Mouse (Mus musculus) hematopoietic stem cell, adult 5-6 weeks (primary cell): ENCODE results near the gene Casp2. TPM values are rescaled to one million over a fixed set of nuclear protein-coding genes. Genes with fewer than 3 reads are reported as not detected.

Experiments used
- ATAC-seq, 2 experiments: fragments of 125-278 bp in 1 of 2; replicated peaks in 1 of 2; 2 replicates each; pipeline ENCODE4 v1.8.0; 2016 to 2017; ENCODE audit warnings: inconsistent platforms in 2 of 2, mild to moderate bottlenecking in 2 of 2, moderate number of reproducible peaks in 2 of 2, low read depth in 1 of 2, moderate TSS enrichment in 1 of 2; ENCODE audit not compliant: low FRiP score in 2 of 2, poor library complexity in 2 of 2, severe bottlenecking in 2 of 2, insufficient read depth in 1 of 2, low TSS enrichment in 1 of 2
- total RNA-seq: library from RNA; stranded (forward); fragments of 172-1452, 232-1000 nt; gene quantifications from 2 replicates; pipeline ENCODE4 v1.2.3, GENCODE M21; 2017

Casp2 gene
- total RNA-seq: 101 and 111 TPM in 2 replicates

GRCm38 (mm10) chr6:42264626-42265312 lies at the start of gene Casp2:
Gene Casp2, plus strand, starts transcription at chr6:42264985.
- peak; percentile 89 to 91 for ATAC-seq

- ATAC-seq: no peak
These were observed 49.8 kb upstream of the Casp2 start, which contains the start of gene Tas2r144 for GRCm38 (mm10) chr6:42215028-42215427. Gene Tas2r144, plus strand, starts transcription at chr6:42215328.

- ATAC-seq: no peak
These were observed 42.5 kb upstream of the Casp2 start for GRCm38 (mm10) chr6:42222286-42222685.

DNA sequence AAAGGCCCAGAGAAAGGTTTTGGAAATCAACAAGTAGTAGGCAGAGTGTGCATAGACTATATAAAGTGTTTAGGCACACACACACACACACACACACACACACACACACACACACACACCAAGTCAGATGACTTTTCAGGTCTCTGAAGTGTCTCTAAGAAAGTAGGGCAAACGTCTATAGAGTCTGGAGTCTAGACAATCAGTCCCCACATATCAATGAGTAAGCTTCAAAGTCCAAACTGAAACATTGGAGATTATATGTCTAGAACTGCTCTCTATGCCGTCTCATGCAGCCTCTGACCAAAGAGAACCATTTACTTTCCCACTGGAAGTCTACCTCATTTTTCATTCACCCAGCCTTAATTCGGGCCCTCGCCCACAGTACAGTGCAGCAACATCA lies 39.7 kb upstream of the Casp2 start:
- ATAC-seq: no peak

DNA sequence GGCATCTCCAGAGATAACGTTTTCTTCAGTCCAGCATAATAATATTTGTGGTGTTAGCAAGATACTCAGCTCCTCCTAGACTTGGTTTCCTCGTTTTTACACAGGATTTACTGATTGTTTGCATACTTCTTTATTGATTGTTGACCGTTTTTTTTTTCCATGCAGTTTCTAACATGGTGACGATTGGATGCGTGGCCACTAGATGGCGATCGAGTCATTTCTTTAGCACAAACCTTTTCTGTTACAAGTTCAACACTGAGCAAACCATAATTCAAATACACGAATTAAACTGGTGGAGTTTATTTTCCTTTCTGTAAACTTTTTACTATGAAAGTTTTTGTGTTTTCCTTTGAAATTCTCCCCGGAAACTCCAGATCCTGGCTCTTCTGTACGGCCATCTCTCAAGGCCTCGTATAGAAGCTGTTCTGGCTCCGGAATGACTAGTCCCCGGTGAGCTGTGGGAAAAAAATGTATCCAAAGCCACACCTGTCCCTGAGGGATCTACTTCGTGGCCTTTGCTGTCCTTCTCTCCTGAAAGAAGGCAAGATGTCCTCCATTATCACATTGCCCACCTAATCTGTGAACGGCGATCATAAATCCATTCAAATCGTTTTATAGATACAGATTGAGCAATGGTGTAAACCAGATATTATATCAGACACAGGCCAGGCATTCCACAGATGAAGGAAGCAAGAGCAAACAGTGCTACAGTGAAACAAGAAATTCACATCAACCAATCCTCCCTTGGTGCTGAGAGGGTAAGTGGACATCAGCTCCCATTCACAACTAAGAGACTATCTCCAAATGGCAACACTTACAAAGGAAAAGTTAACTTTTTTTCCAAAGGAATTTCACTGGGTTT lies 37.3 kb upstream of the Casp2 start:
- peak; percentile 81 to 87 for ATAC-seq

- no peak for ATAC-seq
These were observed 35.2 kb upstream of the Casp2 start for GRCm38 (mm10) chr6:42229610-42230009.

- ATAC-seq: no peak
These were observed 33.6 kb upstream of the Casp2 start for GRCm38 (mm10) chr6:42231191-42231590.

GRCm38 (mm10) chr6:42237276-42237805 lies 27.4 kb upstream of the Casp2 start:
- no peak for ATAC-seq

DNA sequence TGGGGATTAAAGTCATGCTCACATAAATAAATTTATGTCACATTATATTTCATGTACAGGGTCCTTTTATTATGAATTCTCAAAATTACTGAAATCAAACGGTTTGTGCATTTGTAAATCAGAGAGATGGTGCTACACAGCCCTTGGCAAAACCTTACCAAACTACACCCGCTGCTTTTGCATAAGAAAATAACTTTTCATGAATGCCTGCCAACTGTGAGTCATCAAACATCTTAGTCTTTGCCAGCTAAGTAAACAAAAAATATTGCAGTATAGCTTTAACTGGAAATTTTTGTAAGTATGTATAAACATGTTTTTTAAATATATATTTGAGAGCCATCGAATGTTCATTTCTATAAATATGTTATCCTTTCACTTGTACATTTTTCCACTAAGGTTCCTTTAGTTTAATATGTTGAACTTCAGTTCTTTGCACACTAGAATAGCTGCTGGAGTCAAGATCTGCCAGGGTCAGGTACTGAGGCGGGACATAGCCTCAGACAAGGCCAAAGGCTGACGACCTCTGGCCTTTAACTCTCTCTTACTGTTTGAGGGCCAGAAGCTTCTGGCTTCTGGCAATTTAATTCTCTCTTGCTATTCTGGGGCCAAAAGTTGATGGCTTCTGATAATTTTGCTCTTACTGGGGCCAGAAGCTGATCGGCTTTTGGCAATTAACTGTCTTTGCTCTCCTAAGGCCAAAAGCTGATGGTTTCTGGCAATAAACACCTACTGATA lies 23.3 kb upstream of the Casp2 start:
- no peak for ATAC-seq

GRCm38 (mm10) chr6:42245711-42246353 lies 19.0 kb upstream of the Casp2 start, which contains the start of gene Gstk1:
Gene Gstk1, plus strand, starts transcription at chr6:42245935.
- ATAC-seq: peak; percentile 99 to 100

DNA sequence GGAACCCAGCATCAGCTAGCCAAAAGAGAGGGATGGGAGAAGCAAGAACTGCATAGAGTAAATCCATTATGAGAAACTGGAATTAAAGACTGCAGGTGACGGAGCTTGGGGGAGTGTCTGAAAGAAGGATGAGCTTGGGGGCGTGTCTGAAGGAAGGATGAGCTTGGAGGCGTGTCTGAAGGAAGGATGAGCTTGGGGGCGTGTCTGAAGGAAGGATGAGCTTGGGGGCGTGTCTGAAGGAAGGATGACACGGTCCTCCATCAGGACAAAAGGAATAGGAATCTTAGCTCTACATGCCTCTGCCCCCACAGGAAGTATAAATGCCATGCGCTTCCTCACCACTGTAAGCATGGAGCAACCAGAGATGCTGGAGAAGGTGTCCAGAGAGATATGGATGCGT lies 17.6 kb upstream of the Casp2 start:
- no peak for ATAC-seq

DNA sequence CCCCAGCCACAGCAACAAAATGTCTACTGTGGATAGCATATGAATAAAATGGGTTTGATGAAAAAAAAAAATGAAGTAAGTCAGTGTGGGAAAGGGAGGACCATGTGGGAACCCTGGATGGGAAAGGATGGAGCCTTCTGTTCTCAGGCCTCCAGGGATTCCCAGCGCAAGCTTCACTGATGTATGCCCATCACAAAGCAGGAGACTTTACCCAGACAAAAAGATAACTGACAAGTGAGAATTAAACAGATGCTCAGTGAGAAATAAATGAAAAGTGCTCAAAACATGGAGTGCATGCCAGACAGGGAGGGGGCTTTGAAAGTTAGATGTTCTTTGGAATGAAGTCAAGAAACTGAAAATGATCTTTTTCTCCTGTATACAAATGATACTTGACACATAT lies 16.8 kb upstream of the Casp2 start:
- ATAC-seq: no peak

GRCm38 (mm10) chr6:42251791-42252190 lies 13.0 kb upstream of the Casp2 start:
- ATAC-seq: no peak

DNA sequence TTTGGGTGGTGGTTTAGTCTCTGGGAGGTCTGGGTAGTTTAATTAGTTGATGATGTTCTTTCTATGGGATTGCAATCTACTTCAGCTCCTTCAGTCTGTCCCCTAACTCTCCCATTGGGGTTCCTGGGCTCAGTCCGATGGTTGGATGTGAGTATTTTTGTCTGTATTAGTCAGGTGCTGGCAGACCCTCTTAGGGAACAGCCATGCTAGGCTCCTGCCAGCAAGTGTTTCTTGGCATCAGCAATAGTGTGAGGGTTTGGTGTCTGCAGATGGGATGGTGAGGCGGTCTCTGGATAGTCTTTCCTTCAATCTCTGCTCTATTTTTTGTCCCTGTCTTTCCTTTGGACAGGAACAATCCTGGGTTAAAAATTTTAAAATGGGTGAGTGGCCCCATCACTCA lies 11.7 kb upstream of the Casp2 start:
- ATAC-seq: no peak

- ATAC-seq: peak; percentile 97 to 100
These were observed 7.4 kb upstream of the Casp2 start for GRCm38 (mm10) chr6:42257303-42257863.

DNA sequence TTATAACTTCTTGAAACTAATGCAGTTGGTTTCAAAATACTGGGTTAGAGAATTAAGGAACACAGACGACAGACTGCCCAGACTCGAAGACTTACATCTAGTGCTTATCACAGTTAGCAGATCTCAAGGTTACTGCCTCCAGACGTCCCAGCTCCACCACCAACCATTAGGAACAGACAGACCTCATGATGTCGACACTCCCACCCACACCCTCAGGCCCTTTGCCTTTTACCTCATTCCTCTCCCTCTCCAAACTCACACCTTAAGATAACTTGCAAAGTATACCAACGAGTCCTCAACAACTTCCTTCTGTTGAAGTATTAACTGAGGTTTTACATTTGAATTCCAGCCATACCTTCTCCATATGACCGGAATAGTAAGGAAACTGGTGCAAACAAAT lies 4.4 kb upstream of the Casp2 start:
- ATAC-seq: no peak
